Mouse (Mus musculus): ENCODE measurements around the gene Armh3.

DNA sequence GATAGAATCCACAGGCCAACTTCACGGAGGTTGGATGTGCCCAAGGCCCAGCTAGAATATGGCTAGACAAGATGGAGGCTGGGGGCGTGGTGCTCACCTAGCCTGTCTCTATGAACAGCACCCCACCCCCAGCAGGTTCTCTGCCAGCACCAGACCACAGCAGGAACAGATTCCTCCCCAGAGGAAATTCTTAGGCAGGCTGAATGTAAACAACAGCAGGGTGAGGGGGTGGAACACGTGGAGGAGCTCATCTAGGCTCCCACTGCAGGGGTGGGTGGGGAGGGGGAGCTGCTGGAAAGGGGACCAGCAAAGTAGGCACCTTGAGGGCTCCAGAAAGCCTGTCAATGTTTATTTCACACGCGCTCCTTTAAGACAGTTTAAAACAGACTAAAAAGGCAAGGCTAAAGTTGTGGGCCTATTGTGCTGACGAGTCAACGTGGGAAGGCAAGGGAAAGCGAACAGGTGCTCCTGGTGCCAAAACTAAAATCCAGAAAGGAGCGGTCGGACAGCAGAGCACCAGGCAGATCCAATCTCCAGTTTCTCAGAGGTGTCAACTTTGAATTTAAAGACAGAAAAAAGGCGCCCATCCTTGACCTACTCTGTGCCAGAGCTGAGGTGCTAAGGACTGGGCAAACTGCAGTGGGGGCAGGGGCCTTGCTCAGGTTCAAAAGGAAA, 180.3 kb downstream of the Armh3 start:
- no peak for TF ChIP-seq CTCF (IDR thresholded peaks at IDR 0.05; ENCODE audit: borderline replicate concordance, extremely low read depth, insufficient read depth, insufficient read length)
- TF ChIP-seq POLR2A (IDR thresholded peaks at IDR 0.05; ENCODE audit: borderline replicate concordance, extremely low read depth, insufficient read depth, insufficient read length, poor library complexity, severe bottlenecking), result no peak

Data from brain, embryonic 14.5 days (tissue).